Mouse (Mus musculus) hindlimb bud, embryonic 11.5 days (tissue): ENCODE data around the gene Trim65.
"Not testable (repeated sequence)": the region's sequence is repeated elsewhere in the genome, so short reads cannot be mapped to it uniquely, and the experiment has no call there.

Experiments
- DNase-seq: peaks from one replicate; pipeline ENCODE4 v3.0.0-alpha.2; 2012; ENCODE audit warnings: low read depth, low spot score; ENCODE audit errors: extremely low spot score

Trim65 gene

GRCm38 (mm10) chr11:116092959-116093358, 38.0 kb downstream of the Trim65 start:
- DNase-seq: not testable (repeated sequence)

GRCm38 (mm10) chr11:116091591-116091990, 39.3 kb downstream of the Trim65 start:
- DNase-seq: no peak

- DNase-seq: no peak
These were observed 41.4 kb downstream of the Trim65 start for GRCm38 (mm10) chr11:116089545-116089944.

GRCm38 (mm10) chr11:116088741-116089394, 42.1 kb downstream of the Trim65 start:
- no peak for DNase-seq

- DNase-seq: no peak
These were observed 42.7 kb downstream of the Trim65 start for GRCm38 (mm10) chr11:116088188-116088587.

- DNase-seq: peak; percentile 66
These were observed 43.5 kb downstream of the Trim65 start for GRCm38 (mm10) chr11:116087194-116088130.

- DNase-seq: peak; percentile 98
These were observed 44.4 kb downstream of the Trim65 start, which contains the start of gene Wbp2 for GRCm38 (mm10) chr11:116086258-116087193. Wbp2 (minus strand) TSS chr11:116086995.

GRCm38 (mm10) chr11:116084166-116084565, 46.8 kb downstream of the Trim65 start:
- DNase-seq: no peak

- DNase-seq: no peak
These were observed 47.7 kb downstream of the Trim65 start for GRCm38 (mm10) chr11:116083096-116083672.

- no peak for DNase-seq
These were observed 49.8 kb downstream of the Trim65 start for GRCm38 (mm10) chr11:116081081-116081480.

GRCm38 (mm10) chr11:116079511-116079910, 51.4 kb downstream of the Trim65 start:
- no peak for DNase-seq

GRCm38 (mm10) chr11:116078676-116079320, 52.1 kb downstream of the Trim65 start:
- DNase-seq: no peak

- DNase-seq: peak; percentile 20
These were observed 52.7 kb downstream of the Trim65 start for GRCm38 (mm10) chr11:116078221-116078620.

GRCm38 (mm10) chr11:116077446-116078204, 53.3 kb downstream of the Trim65 start, which contains the start of gene Unc13d:
Unc13d (minus strand) TSS chr11:116077961.
- DNase-seq: no peak

GRCm38 (mm10) chr11:116076836-116077235, 54.1 kb downstream of the Trim65 start:
- DNase-seq: no peak

- no peak for DNase-seq
These were observed 54.7 kb downstream of the Trim65 start for GRCm38 (mm10) chr11:116076266-116076540.

GRCm38 (mm10) chr11:116075539-116076265, 55.2 kb downstream of the Trim65 start:
- no peak for DNase-seq

GRCm38 (mm10) chr11:116074436-116074991, 56.4 kb downstream of the Trim65 start:
- no peak for DNase-seq
